Mouse (Mus musculus) embryonic facial prominence, embryonic 10.5 days (tissue): Measurements from ENCODE around the gene Tnnt2. TPM values are rescaled to one million over a fixed set of nuclear protein-coding genes. Genes with fewer than 3 reads are reported as not detected.

Experiments
- DNase-seq: peaks from one replicate; pipeline ENCODE4 v3.0.0-alpha.2; 2017; ENCODE audit warnings: low spot score
- H3K27ac ChIP-seq: fragments of 300-500 bp; sonication (generic); replicated peaks from 2 replicates; pipeline ENCODE4 v1.5.1; 2016; ENCODE audit warnings: mild to moderate bottlenecking
- H3K27me3 ChIP-seq: fragments of 300-500 bp; sonication (generic); replicated peaks from 2 replicates; pipeline ENCODE4 v1.6.1; 2016; ENCODE audit warnings: low read depth, mild to moderate bottlenecking; ENCODE audit not compliant: poor library complexity, severe bottlenecking
- H3K36me3 ChIP-seq: fragments of 300-500 bp; sonication (generic); replicated peaks from 2 replicates; pipeline ENCODE4 v1.6.1; 2016; ENCODE audit warnings: mild to moderate bottlenecking, moderate library complexity
- H3K4me1 ChIP-seq: fragments of 300-500 bp; sonication (generic); 2 replicates; pipeline ENCODE4 v1.6.1; 2016
- H3K4me3 ChIP-seq: fragments of 300-500 bp; sonication (generic); 2 replicates; pipeline ENCODE4 v1.5.1; 2016; ENCODE audit warnings: mild to moderate bottlenecking, moderate library complexity
- H3K9me3 ChIP-seq: fragments of 300-500 bp; sonication (generic); 2 replicates; pipeline ENCODE4 v1.6.1; 2016; ENCODE audit warnings: mild to moderate bottlenecking
- WGBS: fragments of 180-500 bp; shearing (Covaris S2); methylation state at CpG from one replicate; pipeline ENCODE4 v1.1.7; 2016; 5-methylcytosine and 5-hydroxymethylcytosine counted together
- polyA plus RNA-seq: library from polyadenylated mRNA; unstranded; fragments of >200 nt; fragmentation: Nextera tagmentation; extraction: Ambion mirVana; gene quantifications from 2 replicates; pipeline ENCODE4 v1.2.1, GENCODE M21; 2016

Gene Tnnt2
- polyA plus RNA-seq, result 1.1 and 4.4 TPM in 2 replicates

DNA sequence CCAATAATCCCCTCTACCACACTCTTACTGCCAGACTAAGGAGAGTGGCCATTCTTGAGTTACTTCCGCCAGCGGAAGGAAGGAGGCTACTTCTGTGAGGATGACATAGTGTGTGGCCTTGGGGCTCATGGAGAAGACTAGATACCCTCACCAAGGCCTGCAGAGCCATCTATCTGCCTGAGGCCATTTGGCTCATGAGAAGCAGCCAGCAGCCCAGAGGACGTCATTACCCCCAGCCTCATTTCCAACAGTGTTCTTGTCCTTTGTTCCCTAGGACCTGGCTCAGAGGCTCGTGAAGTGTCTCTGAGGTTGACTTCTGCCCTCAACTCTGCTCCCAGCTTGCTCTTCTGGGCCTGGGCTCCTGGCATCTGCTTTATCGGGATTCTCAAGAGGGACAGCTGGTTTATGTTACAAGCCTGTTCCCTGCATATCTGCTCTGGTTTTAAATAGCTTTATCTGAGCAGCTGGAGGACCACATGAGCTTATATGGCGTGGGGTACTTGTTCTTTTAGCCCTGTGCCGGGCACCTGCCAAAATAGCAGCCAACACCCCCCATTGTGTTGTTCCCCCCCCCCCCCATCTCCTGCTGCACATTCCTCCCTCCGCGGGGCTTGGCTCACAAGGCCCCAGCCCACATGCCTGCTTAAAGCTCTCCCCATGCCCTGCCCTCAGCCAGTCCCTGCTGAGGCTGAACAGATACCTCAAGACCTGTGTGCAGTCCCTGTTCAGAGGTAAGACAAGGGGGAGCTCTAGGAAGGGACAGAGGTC lies at the start of gene Tnnt2:
Gene Tnnt2, plus strand, starts transcription at position 639 of the 768 bp plus-strand sequence.
- WGBS, result 44% methylated on average over 9 of the region's 9 CpGs
- Histone ChIP-seq H3K27me3 (0 out of 2 replicates have a peak, but pooled peaks cover 7% of the 10 kb centered on the region), H3K4me1 (peaks cover 39% of the 10 kb centered on the region), H3K27ac (0 out of 2 replicates have a peak within 1 kb of the TSS, but pooled peaks have one; percentile 15), H3K36me3 (no peaks in the 10 kb centered on the region), H3K4me3 (no peak within 1 kb of the TSS), H3K9me3 (no peaks in the 10 kb centered on the region)
- no peak for DNase-seq

DNA sequence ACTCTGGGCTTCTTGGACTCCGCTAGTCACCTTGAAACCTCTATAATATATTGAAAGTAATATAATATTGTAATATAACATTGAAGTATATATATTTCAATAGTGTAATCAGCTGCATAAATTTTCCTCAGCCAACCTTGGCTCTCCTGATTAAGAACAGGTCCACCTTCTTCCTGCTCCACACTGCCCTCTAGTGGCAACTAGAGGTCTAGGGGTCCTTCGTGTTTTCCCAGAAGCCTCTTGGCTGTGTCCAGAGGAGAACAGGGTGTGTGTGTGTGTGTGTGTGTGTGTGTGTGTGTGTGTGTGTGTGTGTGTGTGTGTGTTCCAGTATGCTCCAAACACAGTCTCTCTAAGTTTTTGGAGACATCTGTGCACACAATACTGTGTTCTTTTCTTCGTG lies 48.4 kb upstream of the Tnnt2 start:
- H3K27ac ChIP-seq, result no peak overlapping the region
- 49% methylated on average over 3 of the region's 3 CpGs for WGBS
- H3K9me3 ChIP-seq, result no peaks in the 10 kb centered on the region
- DNase-seq, result peak; percentile 84
- peaks cover 6% of the 10 kb centered on the region for H3K4me1 ChIP-seq
- H3K27me3 ChIP-seq, result peaks cover 27% of the 10 kb centered on the region
- H3K36me3 ChIP-seq, result no peaks in the 10 kb centered on the region
- H3K4me3 ChIP-seq, result no peak overlapping the region

DNA sequence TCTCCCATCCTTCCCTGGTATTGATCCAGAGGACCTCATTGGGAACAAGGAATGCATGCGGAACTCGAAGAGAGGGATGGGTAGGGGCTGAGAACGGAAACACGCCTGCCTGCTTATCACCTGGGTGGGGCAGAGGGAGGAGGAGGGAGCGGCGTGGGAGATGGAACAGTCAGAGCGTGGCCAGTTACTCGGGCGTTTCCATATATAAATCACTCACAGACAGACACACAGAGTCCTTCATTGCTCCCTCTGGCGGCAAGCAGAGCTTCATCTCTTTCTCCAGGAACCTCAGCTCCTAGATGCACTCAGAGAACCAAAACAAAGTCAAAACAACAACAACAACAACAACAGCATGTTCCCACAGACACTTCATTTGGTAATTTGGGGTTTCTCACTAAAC lies 47.4 kb upstream of the Tnnt2 start:
- peaks cover 12% of the 10 kb centered on the region for H3K4me1 ChIP-seq
- no peaks in the 10 kb centered on the region for H3K36me3 ChIP-seq
- no peak overlapping the region for H3K27ac ChIP-seq
- H3K9me3 ChIP-seq, result no peaks in the 10 kb centered on the region
- no peak overlapping the region for H3K4me3 ChIP-seq
- no peak for DNase-seq
- WGBS, result 48% methylated on average over 10 of the region's 10 CpGs
- H3K27me3 ChIP-seq, result peaks cover 36% of the 10 kb centered on the region

DNA sequence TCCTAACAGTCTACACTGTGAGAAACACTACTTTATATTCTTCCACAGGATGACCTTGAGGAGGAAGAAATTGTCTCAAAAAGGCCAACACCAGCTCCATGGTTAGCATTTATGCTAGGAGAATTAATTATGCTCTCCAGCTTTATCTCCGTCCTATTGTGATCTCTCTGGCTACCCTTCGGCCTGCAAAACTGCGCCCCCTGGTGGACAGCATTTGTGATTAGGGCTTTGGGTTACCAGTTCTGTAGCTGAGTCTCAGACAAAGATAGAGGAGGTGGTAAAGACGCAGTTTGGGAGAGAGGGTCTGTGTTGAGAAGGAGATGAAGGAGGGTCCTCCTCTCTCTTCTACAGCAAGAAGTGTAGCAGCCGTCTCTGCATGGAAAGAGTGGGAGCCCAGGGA lies 46.3 kb upstream of the Tnnt2 start:
- peak; percentile 83 for DNase-seq
- no peaks in the 10 kb centered on the region for H3K36me3 ChIP-seq
- peaks cover 23% of the 10 kb centered on the region for H3K4me1 ChIP-seq
- no peak overlapping the region for H3K4me3 ChIP-seq
- H3K9me3 ChIP-seq, result no peaks in the 10 kb centered on the region
- H3K27me3 ChIP-seq, result peaks cover 42% of the 10 kb centered on the region
- no peak overlapping the region for H3K27ac ChIP-seq
- 16% methylated on average over 5 of the region's 5 CpGs for WGBS

DNA sequence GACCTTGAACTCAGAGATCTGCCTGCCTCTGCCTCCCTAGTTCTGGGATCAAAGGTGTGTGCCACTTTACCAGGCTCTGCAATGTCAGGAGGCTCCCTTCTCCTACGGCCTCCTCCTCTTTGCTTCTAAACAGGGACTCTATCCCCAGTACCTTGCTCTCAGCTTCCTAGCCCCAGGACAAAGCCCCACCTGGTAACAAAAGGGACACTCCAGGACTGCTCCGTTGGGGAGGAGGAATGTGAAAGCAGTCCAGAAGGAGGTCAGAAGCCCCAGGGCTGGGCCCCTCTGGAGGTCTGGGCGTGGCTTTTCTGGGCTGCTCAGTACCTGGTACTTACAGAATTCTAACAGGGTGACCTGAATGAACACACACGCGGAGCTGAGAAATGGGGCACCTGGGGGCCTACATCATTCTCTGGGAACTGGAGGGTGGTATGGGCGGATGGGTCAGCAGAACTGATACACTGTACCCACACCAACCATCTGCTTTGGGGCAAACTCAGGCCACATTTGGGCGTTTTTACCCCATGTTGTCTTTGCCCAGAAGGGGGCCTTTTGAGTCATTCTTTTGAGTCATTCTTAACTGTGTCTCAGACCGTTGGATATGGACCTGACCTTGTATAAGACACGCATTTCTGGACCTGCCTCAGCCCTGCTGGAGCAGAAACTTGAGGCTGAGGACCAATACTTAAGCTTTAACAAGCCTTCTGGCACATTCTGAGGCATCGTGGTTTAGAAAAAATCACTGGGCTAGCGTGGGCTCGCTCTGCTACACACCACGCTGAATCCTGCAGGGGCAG lies 43.8 kb upstream of the Tnnt2 start:
- no peak for DNase-seq
- Histone ChIP-seq H3K9me3 (no peaks in the 10 kb centered on the region), H3K27ac (no peak overlapping the region), H3K4me1 (peaks cover 31% of the 10 kb centered on the region), H3K36me3 (no peaks in the 10 kb centered on the region), H3K27me3 (peaks cover 51% of the 10 kb centered on the region), H3K4me3 (no peak overlapping the region)
- 59% methylated on average over 13 of the region's 13 CpGs for WGBS

DNA sequence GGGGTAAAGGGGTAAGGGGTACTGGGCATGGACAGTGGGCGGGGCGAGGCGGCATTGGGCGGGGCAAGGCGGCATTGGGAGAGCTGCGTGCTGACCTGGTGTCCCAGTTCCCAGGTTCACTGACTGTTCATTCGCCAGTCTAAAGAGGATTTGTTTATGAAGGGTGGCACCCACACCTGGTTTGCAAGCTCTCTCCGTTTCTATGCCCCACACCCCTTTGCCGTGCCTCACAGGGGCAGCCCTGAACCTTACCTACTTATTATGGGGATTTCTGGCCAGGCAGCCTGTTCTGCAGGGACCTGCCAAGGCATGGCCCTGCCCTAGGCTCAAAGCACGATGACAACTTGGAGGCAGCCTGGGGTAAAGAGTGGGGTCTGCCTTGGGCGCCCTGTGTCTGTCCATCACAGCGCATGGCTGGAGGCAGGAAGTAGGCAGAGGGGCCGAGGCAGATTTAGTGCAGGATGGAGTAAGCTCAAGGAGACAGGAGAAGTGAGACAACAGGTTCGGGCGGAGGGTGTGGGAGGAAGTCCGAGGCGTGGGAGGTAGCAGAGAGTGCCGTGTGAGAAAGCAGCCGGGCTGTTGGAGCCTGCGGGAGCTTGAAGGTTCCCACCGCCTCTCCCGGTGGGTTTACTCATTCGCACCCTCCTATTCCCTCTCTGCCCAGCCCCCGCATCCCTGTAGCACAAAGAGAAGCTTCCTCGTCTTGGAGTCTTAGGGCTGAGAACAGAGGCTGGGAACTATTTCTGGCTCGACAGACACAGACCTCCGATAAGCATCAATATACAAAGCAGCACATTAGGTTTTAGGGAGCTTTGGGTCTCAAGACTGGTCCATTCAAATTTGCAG lies 42.6 kb upstream of the Tnnt2 start:
- Histone ChIP-seq H3K4me3 (peak overlapping the region; percentile 46), H3K27ac (peak overlapping the region; percentile 48), H3K36me3 (no peaks in the 10 kb centered on the region), H3K9me3 (no peaks in the 10 kb centered on the region), H3K4me1 (peaks cover 31% of the 10 kb centered on the region), H3K27me3 (peaks cover 51% of the 10 kb centered on the region)
- peak; percentile 48 for DNase-seq
- WGBS, result 15% methylated on average over 27 of the region's 27 CpGs

DNA sequence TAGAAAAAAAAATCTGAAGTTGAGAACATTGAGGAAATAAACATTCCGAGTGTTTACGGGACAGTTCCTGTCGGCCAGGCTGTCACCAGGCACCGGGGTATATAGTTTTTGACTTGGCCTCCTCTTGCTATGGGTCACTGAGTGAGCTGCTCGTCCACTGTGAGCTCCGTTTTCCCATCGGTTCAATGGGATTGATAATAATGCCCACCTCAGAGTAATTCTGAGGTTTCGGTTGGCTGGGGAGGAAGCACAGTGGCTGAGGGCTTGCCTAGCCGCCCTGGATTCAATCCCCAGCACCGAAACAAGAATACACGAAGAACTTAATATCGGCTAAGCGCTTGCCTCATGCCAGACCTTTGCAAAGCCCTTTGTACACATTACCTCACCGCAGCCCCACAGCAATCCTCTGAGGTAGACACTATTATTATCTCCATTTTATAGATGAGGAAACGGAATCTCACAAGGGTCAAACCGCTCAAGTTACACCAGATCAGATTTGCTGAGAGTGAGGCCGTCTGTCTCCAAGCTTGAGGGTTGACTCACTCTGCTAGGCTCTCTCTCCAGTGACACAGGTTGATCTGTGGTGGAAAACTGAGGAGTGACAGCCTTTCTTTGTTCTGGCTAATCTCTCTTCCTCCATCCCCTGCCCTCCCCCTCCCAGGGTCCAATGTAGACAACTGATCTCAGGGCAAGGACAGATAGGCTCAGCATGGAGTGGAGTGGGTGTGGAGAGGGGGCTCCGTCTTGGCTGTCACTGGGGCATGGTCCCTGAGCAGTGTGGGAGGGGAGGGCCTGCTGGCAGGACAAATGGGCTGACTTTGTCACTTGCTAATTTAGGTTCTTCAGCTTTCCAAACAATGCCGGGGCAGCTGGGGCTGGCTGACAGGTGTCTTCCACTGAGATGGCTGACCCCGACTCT lies 41.7 kb upstream of the Tnnt2 start:
- H3K36me3 ChIP-seq, result no peaks in the 10 kb centered on the region
- H3K4me1 ChIP-seq, result peaks cover 38% of the 10 kb centered on the region
- H3K9me3 ChIP-seq, result no peaks in the 10 kb centered on the region
- peak; percentile 46 for DNase-seq
- 41% methylated on average over 20 of the region's 20 CpGs for WGBS
- peak overlapping the region; percentile 48 for H3K27ac ChIP-seq
- H3K4me3 ChIP-seq, result peak overlapping the region; percentile 46
- peaks cover 51% of the 10 kb centered on the region for H3K27me3 ChIP-seq

DNA sequence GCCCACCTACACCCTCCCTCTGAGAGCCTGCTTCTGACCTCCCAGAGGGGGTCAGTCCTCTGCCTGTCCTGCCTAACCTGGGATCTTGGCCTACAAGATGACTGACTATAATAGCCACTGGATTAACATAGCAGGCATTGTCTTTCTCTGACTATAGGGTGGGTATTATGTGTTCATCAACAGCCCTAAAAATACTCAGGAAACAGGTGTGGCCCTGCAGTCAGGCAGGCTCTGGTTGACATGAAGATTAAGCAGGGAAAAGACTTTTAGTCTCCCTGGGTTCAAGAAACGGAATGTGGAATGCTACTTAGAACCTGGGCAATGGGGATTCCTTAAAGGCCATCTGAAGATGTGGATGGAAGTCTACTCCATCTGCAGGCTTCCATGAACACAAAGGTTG lies 37.7 kb upstream of the Tnnt2 start:
- H3K36me3 ChIP-seq, result no peaks in the 10 kb centered on the region
- H3K9me3 ChIP-seq, result no peaks in the 10 kb centered on the region
- H3K4me1 ChIP-seq, result peaks cover 48% of the 10 kb centered on the region
- H3K4me3 ChIP-seq, result no peak overlapping the region
- peaks cover 32% of the 10 kb centered on the region for H3K27me3 ChIP-seq
- no peak for DNase-seq
- WGBS, result 65% methylated on average over 1 of the region's 1 CpGs
- H3K27ac ChIP-seq, result no peak overlapping the region

DNA sequence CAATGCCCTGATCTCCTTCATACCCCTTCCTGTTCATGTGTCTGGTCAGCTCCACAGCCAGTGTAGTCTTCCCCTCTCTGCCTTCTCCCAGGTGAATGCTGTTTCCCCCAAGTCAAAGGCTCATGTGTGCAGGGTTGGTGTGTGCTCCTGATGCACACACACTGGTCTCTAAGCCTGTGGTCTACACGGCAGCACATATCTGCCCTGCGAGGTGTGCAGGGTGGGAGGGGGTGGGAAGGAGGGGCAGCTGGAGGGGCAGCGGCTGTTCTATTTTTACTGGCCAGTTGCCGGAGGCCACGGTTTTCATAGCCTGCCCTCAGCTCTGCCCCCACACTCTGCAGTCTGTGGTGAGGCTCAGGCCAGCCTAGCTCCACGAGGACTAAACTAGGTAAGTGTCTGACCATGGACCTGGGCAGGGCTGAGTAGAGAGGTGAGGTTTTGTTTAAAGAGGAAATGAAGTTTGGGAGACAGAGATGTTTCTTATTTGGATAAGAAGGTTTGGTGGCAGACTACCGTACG lies 37.0 kb upstream of the Tnnt2 start:
- Histone ChIP-seq H3K27ac (no peak overlapping the region), H3K27me3 (peaks cover 32% of the 10 kb centered on the region), H3K9me3 (no peaks in the 10 kb centered on the region), H3K36me3 (no peaks in the 10 kb centered on the region), H3K4me3 (no peak overlapping the region), H3K4me1 (peaks cover 42% of the 10 kb centered on the region)
- DNase-seq, result no peak
- whole genome bisulfite sequencing, result 66% methylated on average over 8 of the region's 8 CpGs

DNA sequence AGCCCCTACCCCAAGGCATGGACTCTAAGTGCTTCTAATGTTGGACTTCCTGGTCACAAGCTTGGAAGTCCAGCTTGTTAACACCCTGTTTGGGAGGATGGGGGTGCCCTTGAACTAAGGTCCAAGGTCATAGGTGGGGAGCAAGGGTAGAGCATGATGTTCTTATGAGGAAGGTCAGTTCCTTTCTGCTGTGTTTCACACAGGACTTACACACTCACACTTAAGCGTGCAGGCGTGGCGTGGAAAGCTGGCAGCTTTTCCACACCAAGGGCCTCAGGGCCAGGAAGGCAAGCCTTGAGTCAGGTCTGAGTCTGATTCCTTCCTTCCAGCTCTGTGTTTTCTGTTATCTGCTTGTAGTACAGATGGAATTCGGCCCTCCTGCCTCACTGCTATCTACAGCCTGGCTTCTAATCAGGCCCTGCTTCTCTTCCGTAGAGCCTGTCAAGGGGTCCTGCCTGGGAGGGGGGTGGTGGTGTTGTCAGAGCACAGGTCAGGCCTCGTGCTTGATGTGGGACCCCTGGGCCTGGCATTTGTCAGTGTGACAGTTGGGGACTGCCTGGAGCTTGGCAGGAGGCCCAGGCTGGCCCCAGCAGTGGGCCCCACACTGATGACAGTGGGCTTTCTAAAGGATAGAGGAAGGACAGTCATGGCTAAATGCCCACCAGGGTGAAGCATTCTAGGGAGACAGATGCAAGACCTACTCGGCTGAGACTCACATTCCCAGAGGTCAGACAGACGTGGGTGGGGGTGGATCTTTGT lies 35.8 kb upstream of the Tnnt2 start:
- Histone ChIP-seq H3K27ac (peak overlapping the region; percentile 51; the same call in 1 of the 2 replicates), H3K27me3 (peaks cover 26% of the 10 kb centered on the region), H3K4me1 (peaks cover 30% of the 10 kb centered on the region), H3K36me3 (no peaks in the 10 kb centered on the region), H3K9me3 (no peaks in the 10 kb centered on the region), H3K4me3 (no peak overlapping the region)
- peak; percentile 40 for DNase-seq
- 55% methylated on average over 8 of the region's 8 CpGs for WGBS

DNA sequence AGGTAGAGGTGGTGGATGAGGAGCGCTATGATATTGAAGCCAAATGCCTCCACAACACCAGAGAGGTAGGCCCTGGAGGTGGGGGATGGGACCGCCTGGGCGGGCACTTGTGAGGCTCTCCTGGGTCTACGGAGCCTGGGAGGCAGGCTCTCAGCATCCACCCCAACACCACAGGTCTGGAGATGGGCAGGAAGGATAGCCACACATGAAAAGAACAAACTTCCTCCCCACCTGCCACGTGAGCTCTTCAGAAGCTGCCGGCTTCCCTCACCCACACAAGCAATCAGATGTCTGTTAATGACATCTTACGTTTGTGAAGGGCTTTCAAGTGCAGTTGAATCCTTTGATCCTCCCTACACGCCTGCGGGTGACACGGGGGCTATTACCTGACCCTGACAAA lies 28.6 kb upstream of the Tnnt2 start:
- H3K4me1 ChIP-seq, result peaks cover 11% of the 10 kb centered on the region; the same call in 1 of the 2 replicates
- WGBS, result 53% methylated on average over 10 of the region's 10 CpGs
- peak; percentile 29 for DNase-seq
- H3K27me3 ChIP-seq, result peaks cover 33% of the 10 kb centered on the region
- H3K9me3 ChIP-seq, result no peaks in the 10 kb centered on the region
- H3K36me3 ChIP-seq, result no peaks in the 10 kb centered on the region
- H3K4me3 ChIP-seq, result no peak overlapping the region
- H3K27ac ChIP-seq, result no peak overlapping the region
